Mouse (Mus musculus) limb, embryonic 12.5 days (tissue): ENCODE measurements around the gene Zfp90. TPM values are rescaled to one million over a fixed set of nuclear protein-coding genes. Genes with fewer than 3 reads are reported as not detected.

Source experiments
- polyA plus RNA-seq: library from polyadenylated mRNA; unstranded; fragments of >200 nt; fragmentation: Nextera tagmentation; extraction: Ambion mirVana; gene quantifications from 2 replicates; pipeline ENCODE4 v1.2.1, GENCODE M21; 2016

Gene Zfp90
- polyA plus RNA-seq, 1 experiment from 2014 or later, result 30.4 TPM

Other genes starting within 250 kb of the Zfp90 start
- gene Slc7a6, start 246.5 kb upstream of the Zfp90 start, polyA plus RNA-seq, result 64.5 and 70.8 TPM in 2 replicates
- 44.7 and 47.1 TPM in 2 replicates for gene Slc7a6os, start 204.4 kb upstream of the Zfp90 start, polyA plus RNA-seq
- 56.4 and 58.6 TPM in 2 replicates for gene Prmt7, start 204.4 kb upstream of the Zfp90 start, polyA plus RNA-seq
- 0.46 and 3.4 TPM in 2 replicates for gene Smpd3, start 77.3 kb upstream of the Zfp90 start, polyA plus RNA-seq
- gene 6030452D12Rik, start 85.2 kb downstream of the Zfp90 start, polyA plus RNA-seq, result not detected in 2 replicates
- gene Cdh3, start 95.6 kb downstream of the Zfp90 start, polyA plus RNA-seq, result 62.2 and 65.0 TPM in 2 replicates
- gene Gm10073, start 158.1 kb downstream of the Zfp90 start, polyA plus RNA-seq, result 4.5 and 6.3 TPM in 2 replicates
- gene Cdh1, start 188.0 kb downstream of the Zfp90 start, polyA plus RNA-seq, result 13.5 and 15.3 TPM in 2 replicates